Mouse (Mus musculus): ENCODE data around the gene Adamts17. TPM values are rescaled to one million over a fixed set of nuclear protein-coding genes. Genes with fewer than 3 reads are reported as not detected.

Gene Adamts17
- total and polyA plus RNA-seq, 3 experiments, result under 0.01 TPM; not detected in 2

DNA sequence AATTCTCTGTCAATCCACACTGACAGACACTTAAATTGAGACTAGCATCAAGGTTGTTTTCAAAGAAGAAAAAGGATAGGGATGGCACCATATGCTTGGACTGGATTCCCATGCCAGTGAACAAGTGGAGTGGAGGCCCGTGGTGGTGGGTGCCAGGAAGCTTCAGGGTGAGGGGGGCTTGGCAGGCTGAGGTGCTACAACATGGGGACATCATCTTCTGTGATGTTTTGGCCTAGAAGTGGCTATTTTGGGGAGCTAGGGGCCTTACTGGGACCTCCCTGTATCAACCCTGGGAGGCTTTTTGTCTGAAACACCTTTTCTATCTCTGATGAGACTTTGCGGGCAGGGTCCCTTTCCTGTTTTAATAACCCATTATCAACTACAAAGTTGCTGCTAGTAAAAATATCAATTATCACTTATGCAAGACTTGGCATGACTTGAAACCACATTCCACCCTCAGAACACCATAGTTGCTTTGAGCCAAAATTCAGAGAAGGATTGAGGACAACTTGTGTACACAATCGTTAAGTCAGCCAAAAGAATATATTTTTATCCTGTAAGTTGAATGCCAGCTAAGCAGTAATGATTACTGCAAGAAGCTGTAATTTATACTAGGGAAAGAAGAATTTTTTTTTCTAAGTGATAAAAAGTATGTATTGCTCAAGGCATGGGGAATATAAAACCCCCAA lies 150.0 kb downstream of the Adamts17 start:
- ATAC-seq (ENCODE audit: extremely low read depth, insufficient number of reproducible peaks, low FRiP score, poor library complexity, severe bottlenecking), result no peak
- H3K9me3 ChIP-seq (replicated peaks), result peaks cover 9% of the 10 kb centered on the region
- no peaks in the 10 kb centered on the region for H3K27me3 ChIP-seq (ENCODE audit: insufficient read depth, low read length)
- no peak overlapping the region for H3K4me3 ChIP-seq (ENCODE audit: low read depth, low read length)
- H3K4me1 ChIP-seq (ENCODE audit: insufficient read depth, low read depth, low read length), result no peaks in the 10 kb centered on the region
- H3K36me3 ChIP-seq (replicated peaks), result no peaks in the 10 kb centered on the region
- no peak for DNase-seq (ENCODE audit: low spot score)
- TF ChIP-seq TAL1 (conservative IDR thresholded peaks at IDR 0.05; ENCODE audit: low read depth, low read length), result no peak
- TF ChIP-seq GATA1 (IDR thresholded peaks at IDR 0.05; ENCODE audit: borderline replicate concordance, low read length), result no peak
- no peak for TF ChIP-seq CTCF (IDR thresholded peaks at IDR 0.05; ENCODE audit: low read depth, low read length)
- no peak for TF ChIP-seq GATA2 (IDR thresholded peaks at IDR 0.05; ENCODE audit: borderline replicate concordance, low read depth, low read length)
- TF ChIP-seq POLR2AphosphoS5 (IDR thresholded peaks at IDR 0.05; ENCODE audit: insufficient replicate concordance, low read depth, low read length), result no peak

DNA sequence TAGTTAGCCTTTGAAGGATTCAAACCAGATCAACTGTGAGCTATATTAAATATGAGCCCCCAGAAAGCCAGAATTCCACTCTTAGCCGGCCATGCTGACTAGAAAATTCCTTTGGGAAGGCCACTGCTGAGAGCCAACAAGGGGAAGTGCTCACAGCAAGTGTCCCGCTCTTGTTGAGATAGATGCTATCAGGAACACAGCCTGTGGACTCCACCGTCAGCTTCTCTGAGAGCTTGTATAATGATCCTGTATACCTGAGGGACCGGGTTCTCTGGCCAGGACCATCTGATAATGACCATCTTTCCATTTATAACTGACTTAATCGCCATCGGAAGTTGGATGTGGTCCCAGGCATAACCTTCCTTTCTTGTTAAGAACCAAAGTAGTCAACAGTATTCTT lies 159.3 kb downstream of the Adamts17 start:
- H3K4me3 ChIP-seq (ENCODE audit: low read depth, low read length), result no peak overlapping the region
- no peaks in the 10 kb centered on the region for H3K4me1 ChIP-seq (ENCODE audit: insufficient read depth, low read depth, low read length)
- DNase-seq (ENCODE audit: low spot score), result no peak
- H3K9me3 ChIP-seq (replicated peaks), result peaks cover 2% of the 10 kb centered on the region
- TF ChIP-seq CTCF (IDR thresholded peaks at IDR 0.05; ENCODE audit: low read depth, low read length) (no peak), TAL1 (conservative IDR thresholded peaks at IDR 0.05; ENCODE audit: low read depth, low read length) (no peak), GATA2 (IDR thresholded peaks at IDR 0.05; ENCODE audit: borderline replicate concordance, low read depth, low read length) (no peak), POLR2AphosphoS5 (IDR thresholded peaks at IDR 0.05; ENCODE audit: insufficient replicate concordance, low read depth, low read length) (no peak), GATA1 (IDR thresholded peaks at IDR 0.05; ENCODE audit: borderline replicate concordance, low read length) (no peak)
- no peaks in the 10 kb centered on the region for H3K27me3 ChIP-seq (ENCODE audit: insufficient read depth, low read length)
- ATAC-seq (ENCODE audit: extremely low read depth, insufficient number of reproducible peaks, low FRiP score, poor library complexity, severe bottlenecking), result no peak
- no peaks in the 10 kb centered on the region for H3K36me3 ChIP-seq (replicated peaks)

DNA sequence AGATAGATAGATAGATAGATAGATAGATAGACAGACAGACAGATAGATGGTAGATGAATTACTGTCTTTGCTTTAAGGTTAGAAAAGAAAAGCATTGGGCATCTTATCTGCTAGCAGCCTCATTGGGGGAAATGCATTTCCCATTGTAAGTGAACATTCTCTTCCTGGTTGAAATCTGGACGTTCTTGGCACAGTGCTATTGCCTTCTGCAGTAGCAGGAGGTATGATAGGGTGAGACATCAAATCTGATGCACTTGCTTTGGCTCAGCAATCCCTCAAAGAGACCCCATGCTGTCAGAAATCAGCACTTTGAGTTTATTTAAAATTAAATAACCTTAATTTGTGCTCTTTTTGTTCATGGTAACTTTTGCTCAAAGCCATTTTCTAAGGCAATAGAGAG lies 164.1 kb downstream of the Adamts17 start:
- Histone ChIP-seq H3K27me3 (ENCODE audit: insufficient read depth, low read length) (no peaks in the 10 kb centered on the region), H3K36me3 (replicated peaks) (no peaks in the 10 kb centered on the region), H3K4me1 (ENCODE audit: insufficient read depth, low read depth, low read length) (no peaks in the 10 kb centered on the region), H3K4me3 (ENCODE audit: low read depth, low read length) (no peak overlapping the region), H3K9me3 (replicated peaks) (0 out of 2 replicates have a peak, but pooled peaks cover 6% of the 10 kb centered on the region)
- ATAC-seq (ENCODE audit: extremely low read depth, insufficient number of reproducible peaks, low FRiP score, poor library complexity, severe bottlenecking) (no peak), DNase-seq (ENCODE audit: low spot score) (no peak)
- TF ChIP-seq TAL1 (conservative IDR thresholded peaks at IDR 0.05; ENCODE audit: low read depth, low read length), result no peak
- TF ChIP-seq CTCF (IDR thresholded peaks at IDR 0.05; ENCODE audit: low read depth, low read length), result no peak
- TF ChIP-seq POLR2AphosphoS5 (IDR thresholded peaks at IDR 0.05; ENCODE audit: insufficient replicate concordance, low read depth, low read length), result no peak
- TF ChIP-seq GATA1 (IDR thresholded peaks at IDR 0.05; ENCODE audit: borderline replicate concordance, low read length), result no peak
- no peak for TF ChIP-seq GATA2 (IDR thresholded peaks at IDR 0.05; ENCODE audit: borderline replicate concordance, low read depth, low read length)

DNA sequence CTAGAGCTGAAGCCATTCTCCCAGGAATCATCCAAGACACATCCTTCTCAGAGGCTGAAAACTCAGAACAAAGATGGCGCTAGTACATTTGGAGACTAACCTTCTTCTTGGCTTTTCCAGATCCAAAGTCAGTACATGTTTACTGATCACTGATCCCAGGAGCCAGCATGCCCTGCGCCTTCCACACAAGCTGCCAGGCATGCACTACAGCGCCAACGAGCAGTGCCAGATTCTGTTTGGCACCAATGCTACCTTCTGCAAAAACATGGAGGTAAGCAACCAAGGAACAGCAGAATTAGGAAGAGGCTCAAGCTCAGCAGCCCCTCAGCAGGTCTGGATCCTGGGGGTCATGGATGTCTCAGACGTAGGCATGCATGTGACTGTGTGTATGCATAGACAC lies 164.7 kb downstream of the Adamts17 start:
- ATAC-seq (ENCODE audit: extremely low read depth, insufficient number of reproducible peaks, low FRiP score, poor library complexity, severe bottlenecking) (no peak), DNase-seq (ENCODE audit: low spot score) (no peak)
- H3K4me3 ChIP-seq (ENCODE audit: low read depth, low read length), result no peak overlapping the region
- H3K9me3 ChIP-seq (replicated peaks), result 0 out of 2 replicates have a peak, but pooled peaks cover 6% of the 10 kb centered on the region
- H3K4me1 ChIP-seq (ENCODE audit: insufficient read depth, low read depth, low read length), result no peaks in the 10 kb centered on the region
- H3K36me3 ChIP-seq (replicated peaks), result no peaks in the 10 kb centered on the region
- H3K27me3 ChIP-seq (ENCODE audit: insufficient read depth, low read length), result no peaks in the 10 kb centered on the region
- no peak for TF ChIP-seq POLR2AphosphoS5 (IDR thresholded peaks at IDR 0.05; ENCODE audit: insufficient replicate concordance, low read depth, low read length)
- no peak for TF ChIP-seq CTCF (IDR thresholded peaks at IDR 0.05; ENCODE audit: low read depth, low read length)
- no peak for TF ChIP-seq GATA1 (IDR thresholded peaks at IDR 0.05; ENCODE audit: borderline replicate concordance, low read length)
- TF ChIP-seq GATA2 (IDR thresholded peaks at IDR 0.05; ENCODE audit: borderline replicate concordance, low read depth, low read length), result no peak
- no peak for TF ChIP-seq TAL1 (conservative IDR thresholded peaks at IDR 0.05; ENCODE audit: low read depth, low read length)

DNA sequence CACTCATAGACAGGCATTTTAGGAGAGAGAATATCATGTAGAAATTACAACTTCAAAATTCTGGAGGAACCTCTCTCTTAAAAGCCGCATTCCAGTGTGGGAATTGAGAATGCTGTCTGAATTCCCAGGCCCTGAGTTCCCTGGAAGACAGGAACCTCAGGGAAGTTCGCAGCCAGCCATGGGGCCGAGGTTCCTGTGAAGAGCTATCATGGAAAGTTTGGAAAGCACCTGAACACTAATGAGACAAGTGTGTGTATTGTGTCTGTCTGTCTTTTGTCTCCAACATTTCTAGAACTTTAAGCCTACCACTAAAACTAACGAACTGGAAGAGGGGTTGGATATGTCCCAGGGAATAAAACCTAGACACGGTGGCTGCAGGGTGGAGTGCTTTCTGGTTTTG lies 170.3 kb downstream of the Adamts17 start:
- no peak for ATAC-seq (ENCODE audit: extremely low read depth, insufficient number of reproducible peaks, low FRiP score, poor library complexity, severe bottlenecking)
- Histone ChIP-seq H3K4me1 (ENCODE audit: insufficient read depth, low read depth, low read length) (no peaks in the 10 kb centered on the region), H3K9me3 (replicated peaks) (peaks cover 9% of the 10 kb centered on the region), H3K27me3 (ENCODE audit: insufficient read depth, low read length) (no peaks in the 10 kb centered on the region), H3K36me3 (replicated peaks) (no peaks in the 10 kb centered on the region), H3K4me3 (ENCODE audit: low read depth, low read length) (no peak overlapping the region)
- no peak for DNase-seq (ENCODE audit: low spot score)
- no peak for TF ChIP-seq CTCF (IDR thresholded peaks at IDR 0.05; ENCODE audit: low read depth, low read length)
- TF ChIP-seq POLR2AphosphoS5 (IDR thresholded peaks at IDR 0.05; ENCODE audit: insufficient replicate concordance, low read depth, low read length), result no peak
- TF ChIP-seq GATA1 (IDR thresholded peaks at IDR 0.05; ENCODE audit: borderline replicate concordance, low read length), result no peak
- TF ChIP-seq TAL1 (conservative IDR thresholded peaks at IDR 0.05; ENCODE audit: low read depth, low read length), result no peak
- no peak for TF ChIP-seq GATA2 (IDR thresholded peaks at IDR 0.05; ENCODE audit: borderline replicate concordance, low read depth, low read length)

DNA sequence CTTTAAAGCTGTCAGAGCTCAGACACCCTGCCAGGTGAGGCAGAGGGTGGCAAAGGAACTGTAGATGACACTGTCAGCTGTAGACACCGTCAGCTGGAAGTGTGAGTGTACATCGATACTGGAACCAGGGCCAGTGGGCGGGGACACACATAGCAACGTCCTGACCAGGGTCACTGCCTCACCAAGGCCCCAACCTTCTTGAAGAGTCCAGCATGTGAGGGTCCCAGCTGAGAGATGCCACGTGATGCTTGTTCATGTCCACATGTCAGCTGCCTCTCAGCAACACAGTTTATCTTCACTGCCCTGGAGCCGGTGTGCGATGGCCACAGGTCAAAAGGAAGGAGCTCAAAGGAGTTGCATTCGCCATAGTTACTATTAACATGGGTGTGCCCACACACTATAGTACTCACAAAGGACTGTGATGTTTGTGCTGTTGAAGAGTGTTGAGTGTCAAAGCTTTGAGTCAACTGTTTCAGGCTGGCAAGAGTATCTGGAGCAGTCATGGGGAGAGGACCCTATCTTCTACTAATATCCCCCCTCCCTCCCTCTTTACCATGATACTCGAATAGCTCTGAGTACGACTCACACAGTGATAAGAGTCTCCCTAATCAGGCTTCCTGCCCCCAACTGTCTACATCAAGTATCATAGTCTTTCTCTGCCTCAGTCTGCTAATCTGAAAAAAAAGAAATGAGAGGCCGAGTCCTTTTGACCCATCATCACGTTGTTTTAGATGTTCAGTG lies 172.6 kb downstream of the Adamts17 start:
- ATAC-seq (ENCODE audit: extremely low read depth, insufficient number of reproducible peaks, low FRiP score, poor library complexity, severe bottlenecking), result no peak

More for the DNA sequence above, 172.6 kb downstream of the Adamts17 start:
- H3K4me1 ChIP-seq (ENCODE audit: insufficient read depth, low read depth, low read length), result no peaks in the 10 kb centered on the region
- no peak overlapping the region for H3K4me3 ChIP-seq (ENCODE audit: low read depth, low read length)
- no peaks in the 10 kb centered on the region for H3K27me3 ChIP-seq (ENCODE audit: insufficient read depth, low read length)
- H3K9me3 ChIP-seq (replicated peaks), result peaks cover 6% of the 10 kb centered on the region
- H3K36me3 ChIP-seq (replicated peaks), result no peaks in the 10 kb centered on the region
- no peak for TF ChIP-seq POLR2AphosphoS5 (IDR thresholded peaks at IDR 0.05; ENCODE audit: insufficient replicate concordance, low read depth, low read length)
- TF ChIP-seq CTCF (IDR thresholded peaks at IDR 0.05; ENCODE audit: low read depth, low read length), result no peak
- no peak for TF ChIP-seq TAL1 (conservative IDR thresholded peaks at IDR 0.05; ENCODE audit: low read depth, low read length)
- no peak for TF ChIP-seq GATA1 (IDR thresholded peaks at IDR 0.05; ENCODE audit: borderline replicate concordance, low read length)
- no peak for TF ChIP-seq GATA2 (IDR thresholded peaks at IDR 0.05; ENCODE audit: borderline replicate concordance, low read depth, low read length)
- DNase-seq (ENCODE audit: low spot score), result no peak
